Mouse (Mus musculus) Patski (cell line): ENCODE measurements at regions not wholly inside any gene's neighbourhood (a gene's known extent, or its start where the extent isn't known, plus 50 kb on each side); places are given as distances from the start of the nearest gene placed in this dataset.

Experiments used
- ATAC-seq: fragments of 100-300 bp; one replicate; pipeline ENCODE4 v1.8.0; 2021
- CTCF ChIA-PET: fragments of 350-600 bp; sonication (Branson Sonifier 250); formaldehyde crosslinking; loops from one replicate; lab custom pipeline; 2022; ENCODE audit warnings: inconsistent platforms; lab: Charles Lee
- POLR2A ChIA-PET: fragments of 350-600 bp; sonication (Branson Sonifier 250); formaldehyde crosslinking; loops from one replicate; lab custom pipeline; 2022; ENCODE audit warnings: antibody characterized with exemption, inconsistent platforms; lab: Charles Lee
- DNase-seq: peaks from one replicate; pipeline ENCODE4 v3.0.0-alpha.2; 2011; ENCODE audit warnings: low read depth, low spot score
- H3K27me3 ChIP-seq: fragments of 371-371 bp; one replicate; pipeline ENCODE4 v1.5.1; 2021
- CTCF ChIP-seq: fragments of 100-300 bp; IDR thresholded peaks from one replicate; pipeline ENCODE4 v1.5.1; 2021
- in situ Hi-C: fragments of 300-500 bp; cut with MboI; formaldehyde crosslinking; loops from 3 replicates; pipeline ENCODE4 v1.11.1; 2018; ENCODE audit warnings: low pct_unique_long_range_greater_than_20kb, mixed read lengths

- TF ChIP-seq CTCF, result no peak
- no peaks in the 10 kb centered on the region for H3K27me3 ChIP-seq
- in situ Hi-C loops, result no loop called here
- no peak for ATAC-seq
- CTCF ChIA-PET, result interaction anchor here (1.2 to 2.4 kb wide), 3 partner anchors 9 to 123 kb away, joined by 3 to 8 read pairs (median 3); no protein-coding TSS in a partner anchor
- POLR2A ChIA-PET, result interaction anchor here (0.6 kb wide), 1 partner anchor 63 kb away, joined by 9 read pairs; no protein-coding TSS in a partner anchor
- DNase-seq, result no peak
Measured at GRCm38 (mm10) chr3:102574320-102574719, 104.6 kb downstream of the Ngf start.

DNA sequence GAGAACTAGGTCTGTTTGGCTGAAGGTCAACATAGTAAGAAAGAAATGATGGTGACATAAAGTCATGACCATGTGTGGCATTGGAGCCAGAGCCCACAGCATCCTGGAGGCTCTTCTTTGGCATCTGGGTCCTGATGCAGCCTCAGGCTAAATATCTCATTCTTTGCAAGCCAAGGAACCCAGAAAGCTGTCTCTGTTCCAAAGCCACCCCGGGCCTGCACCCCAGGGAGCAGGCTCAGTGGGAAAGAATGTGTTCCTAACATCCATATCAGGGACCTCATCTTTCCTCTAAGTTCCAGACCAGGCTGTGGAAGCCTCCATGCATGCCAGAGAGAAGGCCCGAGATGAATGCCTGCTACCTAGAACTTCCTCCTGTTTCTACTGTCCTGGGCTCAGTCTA, 107.2 kb downstream of the Ngf start:
- ChIA-PET CTCF (no interaction called here), POLR2A (no interaction called here)
- DNase-seq (no peak), ATAC-seq (no peak)
- in situ Hi-C loops, result no loop called here
- H3K27me3 ChIP-seq, result no peaks in the 10 kb centered on the region
- no peak for TF ChIP-seq CTCF

DNA sequence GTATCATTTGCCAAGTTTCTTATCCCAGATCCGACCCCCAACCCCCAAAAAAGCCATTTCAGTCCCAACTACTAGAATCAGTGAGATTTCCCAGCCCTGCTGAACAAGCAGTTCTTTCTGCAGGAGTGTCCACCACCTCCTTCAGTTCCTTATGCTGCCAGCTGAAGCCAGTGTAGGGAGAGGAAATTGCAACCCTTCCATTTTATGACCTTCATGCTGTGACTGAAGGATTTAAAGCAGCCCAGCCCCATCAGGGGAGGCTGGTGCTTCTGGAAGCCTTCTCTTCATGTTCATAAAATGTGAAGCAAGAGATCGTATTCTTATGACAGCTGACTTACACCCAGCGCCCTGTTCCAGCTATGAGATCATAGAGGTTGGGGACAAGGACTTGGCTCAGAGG, 112.1 kb downstream of the Ngf start:
- CTCF ChIA-PET, result interaction anchor here (1.2 to 2.3 kb wide), 2 partner anchors 8 to 12 kb away, joined by 3 to 8 read pairs; no protein-coding TSS in a partner anchor
- in situ Hi-C loops, result no loop called here
- no peak for TF ChIP-seq CTCF
- POLR2A ChIA-PET, result interaction anchor here (1.0 kb wide), 1 partner anchor 15 kb away, joined by 3 read pairs; no protein-coding TSS in a partner anchor
- DNase-seq (no peak), ATAC-seq (no peak)
- H3K27me3 ChIP-seq, result no peaks in the 10 kb centered on the region

- no peak for DNase-seq
- ChIA-PET CTCF (interaction anchor here (0.6 to 1.0 kb wide), 2 partner anchors 14 to 19 kb away, joined by 4 to 5 read pairs; no protein-coding TSS in a partner anchor), POLR2A (no interaction called here)
- TF ChIP-seq CTCF, result peak; percentile 18
- in situ Hi-C loops, result no loop called here
- ATAC-seq, result no peak
- H3K27me3 ChIP-seq, result no peaks in the 10 kb centered on the region
Measured at GRCm38 (mm10) chr3:102585136-102585535, 115.4 kb downstream of the Ngf start.

DNA sequence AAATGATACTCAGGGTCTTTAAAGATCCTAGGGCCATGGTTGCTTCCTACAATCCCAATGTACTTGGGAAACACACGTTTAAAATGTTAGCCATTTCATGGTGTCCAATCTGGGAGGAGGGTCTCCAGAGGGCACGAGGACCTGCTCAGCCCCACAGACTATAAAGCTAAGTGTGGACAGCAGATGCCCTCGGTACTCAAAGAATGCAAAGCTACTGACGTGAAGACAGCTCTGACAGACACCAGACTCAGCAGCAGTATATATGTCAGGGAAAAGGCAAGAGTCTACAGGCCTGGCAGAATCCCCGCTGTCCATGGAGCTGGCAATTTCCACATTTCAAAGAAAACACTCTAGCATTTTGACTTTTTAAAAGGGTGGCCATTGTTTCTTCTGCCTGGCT, 116.5 kb downstream of the Ngf start:
- in situ Hi-C loops, result no loop called here
- TF ChIP-seq CTCF, result no peak
- no peak for DNase-seq
- no peaks in the 10 kb centered on the region for H3K27me3 ChIP-seq
- ChIA-PET CTCF (no interaction called here), POLR2A (no interaction called here)
- no peak for ATAC-seq

GRCm38 (mm10) chr3:102592041-102592440, 122.3 kb downstream of the Ngf start:
- ATAC-seq, result no peak
- ChIA-PET POLR2A (no interaction called here), CTCF (no interaction called here)
- H3K27me3 ChIP-seq, result no peaks in the 10 kb centered on the region
- no peak for DNase-seq
- in situ Hi-C loops, result no loop called here
- no peak for TF ChIP-seq CTCF

GRCm38 (mm10) chr3:102596944-102597551, 127.3 kb downstream of the Ngf start:
- H3K27me3 ChIP-seq, result no peaks in the 10 kb centered on the region
- in situ Hi-C loops, result no loop called here
- TF ChIP-seq CTCF, result no peak
- ChIA-PET POLR2A (interaction anchor here (0.7 kb wide), 1 partner anchor 16 kb away, joined by 3 read pairs; no protein-coding TSS in a partner anchor), CTCF (no interaction called here)
- DNase-seq (no peak), ATAC-seq (no peak)

DNA sequence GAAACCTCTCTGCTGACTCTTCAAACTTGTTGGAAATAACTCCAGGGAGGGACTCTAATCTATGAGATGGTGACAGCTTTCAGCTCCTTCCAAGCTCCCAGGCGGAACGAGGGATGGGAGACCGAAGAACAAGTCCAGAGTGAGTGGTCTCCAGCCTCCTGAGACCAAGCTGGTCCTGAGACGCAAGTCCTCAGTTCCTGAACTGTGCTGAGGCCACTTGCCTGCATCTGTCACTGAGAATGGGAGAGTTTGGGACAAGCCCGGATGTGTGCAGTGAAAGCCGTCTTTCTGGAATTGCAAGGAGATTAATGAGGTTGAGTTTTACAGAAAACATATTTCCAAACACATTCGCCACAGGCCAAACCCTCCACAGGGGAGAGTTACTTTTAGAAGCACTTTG, 129.3 kb downstream of the Ngf start:
- in situ Hi-C loops, result no loop called here
- ChIA-PET CTCF (interaction anchor here (1.4 to 1.5 kb wide), 3 partner anchors 11 to 14 kb away, joined by 3 to 5 read pairs (median 4); no protein-coding TSS in a partner anchor), POLR2A (no interaction called here)
- no peaks in the 10 kb centered on the region for H3K27me3 ChIP-seq
- no peak for TF ChIP-seq CTCF
- DNase-seq, result no peak
- no peak for ATAC-seq

GRCm38 (mm10) chr3:102602766-102603165, 131.6 kb upstream of the Tspan2 start:
- CTCF ChIA-PET, result interaction anchor here (1.5 to 2.0 kb wide), 2 partner anchors 13 to 14 kb away, joined by 3 to 7 read pairs; no protein-coding TSS in a partner anchor
- no peak for DNase-seq
- POLR2A ChIA-PET, result interaction anchor here (1.1 to 1.4 kb wide), 2 partner anchors 12 to 539 kb away, joined by 3 read pairs; no protein-coding TSS in a partner anchor
- no peak for ATAC-seq
- in situ Hi-C loops, result no loop called here
- H3K27me3 ChIP-seq, result no peaks in the 10 kb centered on the region
- no peak for TF ChIP-seq CTCF

GRCm38 (mm10) chr3:102605284-102605683, 129.0 kb upstream of the Tspan2 start:
- no peak for TF ChIP-seq CTCF

GRCm38 (mm10) chr3:102610970-102611369, 123.4 kb upstream of the Tspan2 start:
- CTCF ChIA-PET, result interaction anchor here (0.9 to 1.6 kb wide), 3 partner anchors 11 to 17 kb away, joined by 3 read pairs; no protein-coding TSS in a partner anchor
- DNase-seq (peak; percentile 22), ATAC-seq (no peak)
- POLR2A ChIA-PET, result no interaction called here
- in situ Hi-C loops, result no loop called here
- TF ChIP-seq CTCF, result no peak
- no peaks in the 10 kb centered on the region for H3K27me3 ChIP-seq

More at GRCm38 (mm10) chr3:102605284-102605683, 129.0 kb upstream of the Tspan2 start:
- POLR2A ChIA-PET, result no interaction called here
- in situ Hi-C loops, result no loop called here
- no peaks in the 10 kb centered on the region for H3K27me3 ChIP-seq
- DNase-seq (no peak), ATAC-seq (no peak)
- CTCF ChIA-PET, result no interaction called here
